Mouse (Mus musculus) lung, adult 2 months (tissue): Measurements from ENCODE around the gene Cdc25b.

Experiments used
- CTCF ChIP-seq: fragments of 200-500 bp; IDR thresholded peaks from 2 replicates; pipeline ENCODE4 v1.5.1; 2011; ENCODE audit warnings: mild to moderate bottlenecking, low read length, control low read depth; ENCODE audit not compliant: insufficient read depth
- POLR2A ChIP-seq: fragments of 200-500 bp; IDR thresholded peaks from 2 replicates; pipeline ENCODE4 v1.6.1; 2011; ENCODE audit warnings: low read depth, mild to moderate bottlenecking, control low read depth, low read length, borderline replicate concordance; ENCODE audit errors: extremely low read depth

GRCm38 (mm10) chr2:131189521-131190309, 3.0 kb downstream of the Cdc25b start:
- TF ChIP-seq POLR2A, result no peak
- no peak for TF ChIP-seq CTCF
